Mouse (Mus musculus): Measurements from ENCODE around the gene H2-M10.3. TPM values are rescaled to one million over a fixed set of nuclear protein-coding genes. Genes with fewer than 3 reads are reported as not detected.

H2-M10.3 gene
- polyA plus RNA-seq, 1 experiment from 2014 or later, result not detected

GRCm38 (mm10) chr17:36326055-36326454, 42.2 kb downstream of the H2-M10.3 start, which contains the start of gene H2-M10.1:
TSS of gene H2-M10.1 (minus strand) at chr17:36326155.
- H3K4me3 ChIP-seq (ENCODE audit: low read depth, low read length), result no peak within 1 kb of the TSS
- 91% methylated on average over 4 of the region's 4 CpGs for WGBS
- no peak for ATAC-seq (replicated peaks; ENCODE audit: low FRiP score, low TSS enrichment, low read depth)

GRCm38 (mm10) chr17:36315689-36316253, 52.4 kb downstream of the H2-M10.3 start:
- no peak overlapping the region for H3K9ac ChIP-seq (ENCODE audit: low read length)
- no peak overlapping the region for H3K27ac ChIP-seq (ENCODE audit: low read depth)
- H3K4me2 ChIP-seq (ENCODE audit: low read length), result peak overlapping the region; percentile 87
- WGBS, result 28% methylated on average over 5 of the region's 5 CpGs
- peak overlapping the region; percentile 49 for H3K4me3 ChIP-seq (ENCODE audit: low read depth, low read length)
- H3K9me3 ChIP-seq (ENCODE audit: control insufficient read depth, low read length), result no peaks in the 10 kb centered on the region
- ATAC-seq (replicated peaks; ENCODE audit: low FRiP score, low TSS enrichment, low read depth) (no peak), DNase-seq (ENCODE audit: low spot score) (no peak)
- H3K4me1 ChIP-seq (replicated peaks; ENCODE audit: control insufficient read depth, insufficient read depth, low read length), result no peaks in the 10 kb centered on the region
- no peaks in the 10 kb centered on the region for H3K36me3 ChIP-seq (ENCODE audit: control insufficient read depth, insufficient read depth, low read length)
- no peaks in the 10 kb centered on the region for H3K27me3 ChIP-seq (replicated peaks; ENCODE audit: control insufficient read depth, insufficient read depth, low read length)

More at GRCm38 (mm10) chr17:36326055-36326454, 42.2 kb downstream of the H2-M10.3 start, which contains the start of gene H2-M10.1:
- no peak for DNase-seq (ENCODE audit: low spot score)
- H3K9ac ChIP-seq (ENCODE audit: low read length), result no peak within 1 kb of the TSS
- no peaks in the 10 kb centered on the region for H3K4me1 ChIP-seq (replicated peaks; ENCODE audit: control insufficient read depth, insufficient read depth, low read length)
- no peaks in the 10 kb centered on the region for H3K27me3 ChIP-seq (replicated peaks; ENCODE audit: control insufficient read depth, insufficient read depth, low read length)
- H3K27ac ChIP-seq (ENCODE audit: low read depth), result no peak within 1 kb of the TSS
- H3K36me3 ChIP-seq (ENCODE audit: control insufficient read depth, insufficient read depth, low read length), result no peaks in the 10 kb centered on the region
- no peaks in the 10 kb centered on the region for H3K9me3 ChIP-seq (ENCODE audit: control insufficient read depth, low read length)
- no peak within 1 kb of the TSS for H3K4me2 ChIP-seq (ENCODE audit: low read length)

- Histone ChIP-seq H3K9ac (ENCODE audit: low read length) (peak overlapping the region; percentile 48), H3K4me3 (ENCODE audit: low read depth, low read length) (peak overlapping the region; percentile 49), H3K4me1 (replicated peaks; ENCODE audit: control insufficient read depth, insufficient read depth, low read length) (no peaks in the 10 kb centered on the region), H3K27ac (ENCODE audit: low read depth) (0 out of 2 replicates have a peak overlapping the region, but pooled peaks have one; percentile 5), H3K4me2 (ENCODE audit: low read length) (peak overlapping the region; percentile 87), H3K36me3 (ENCODE audit: control insufficient read depth, insufficient read depth, low read length) (no peaks in the 10 kb centered on the region), H3K27me3 (replicated peaks; ENCODE audit: control insufficient read depth, insufficient read depth, low read length) (no peaks in the 10 kb centered on the region), H3K9me3 (ENCODE audit: control insufficient read depth, low read length) (no peaks in the 10 kb centered on the region)
- 0 out of 2 replicates have a peak, but pooled peaks have one; percentile 40 for ATAC-seq (replicated peaks; ENCODE audit: low FRiP score, low TSS enrichment, low read depth)
- under 1% methylated on average over 19 of the region's 19 CpGs for WGBS
- DNase-seq (ENCODE audit: low spot score), result peak; percentile 70
Observed at GRCm38 (mm10) chr17:36315041-36315688, 53.1 kb downstream of the H2-M10.3 start.

Other genes starting within 250 kb of the H2-M10.3 start
- not detected in 2 replicates for gene Gm19684, start 246.7 kb downstream of the H2-M10.3 start, polyA plus RNA-seq (2014; fragmentation: Nextera tagmentation; extraction: Ambion mirVana)
- gene Gm7030, start 239.0 kb downstream of the H2-M10.3 start, polyA plus RNA-seq (2014; fragmentation: Nextera tagmentation; extraction: Ambion mirVana), result not detected in 2 replicates
- 0.13 TPM in 1 of 2 replicates, not detected in the other for gene Gm8909, start 199.9 kb downstream of the H2-M10.3 start, polyA plus RNA-seq (2014; fragmentation: Nextera tagmentation; extraction: Ambion mirVana)
- gene H2-T3, start 178.1 kb downstream of the H2-M10.3 start, polyA plus RNA-seq (2014; fragmentation: Nextera tagmentation; extraction: Ambion mirVana), result 7.9 and 8.2 TPM in 2 replicates
- gene Rpp21, start 110.3 kb downstream of the H2-M10.3 start, polyA plus RNA-seq (2014; fragmentation: Nextera tagmentation; extraction: Ambion mirVana), result 156 and 158 TPM in 2 replicates
- 11.3 and 13.6 TPM in 2 replicates for gene Trim39, start 96.2 kb downstream of the H2-M10.3 start, polyA plus RNA-seq (2014; fragmentation: Nextera tagmentation; extraction: Ambion mirVana)
- gene H2-M10.2, start 81.9 kb downstream of the H2-M10.3 start, polyA plus RNA-seq (2014; fragmentation: Nextera tagmentation; extraction: Ambion mirVana), result not detected in 2 replicates
- not detected in 2 replicates for gene H2-M10.1, start 42.3 kb downstream of the H2-M10.3 start, polyA plus RNA-seq (2014; fragmentation: Nextera tagmentation; extraction: Ambion mirVana)
- not detected in 2 replicates for gene H2-M10.4, start 93.9 kb upstream of the H2-M10.3 start, polyA plus RNA-seq (2014; fragmentation: Nextera tagmentation; extraction: Ambion mirVana)
- gene H2-M11, start 178.7 kb upstream of the H2-M10.3 start, polyA plus RNA-seq (2014; fragmentation: Nextera tagmentation; extraction: Ambion mirVana), result not detected in 2 replicates

Measured in intestine, embryonic 14.5 days (tissue).